Mouse (Mus musculus) small intestine, adult 2 months (tissue): ENCODE measurements around the gene Ube2l6.

ENCODE experiments used
- CTCF ChIP-seq: fragments of 200-500 bp; IDR thresholded peaks from 2 replicates; pipeline ENCODE4 v1.5.1; 2012; ENCODE audit warnings: low read depth, mild to moderate bottlenecking, control low read depth, inconsistent platforms, low read length, moderate library complexity, mixed read lengths; ENCODE audit not compliant: insufficient replicate concordance, insufficient read length; ENCODE audit errors: extremely low read depth
- POLR2A ChIP-seq: fragments of 200-500 bp; IDR thresholded peaks from 2 replicates; pipeline ENCODE4 v1.6.1; 2012; ENCODE audit warnings: low read depth, mild to moderate bottlenecking, control low read depth, inconsistent platforms, low read length, moderate library complexity

DNA sequence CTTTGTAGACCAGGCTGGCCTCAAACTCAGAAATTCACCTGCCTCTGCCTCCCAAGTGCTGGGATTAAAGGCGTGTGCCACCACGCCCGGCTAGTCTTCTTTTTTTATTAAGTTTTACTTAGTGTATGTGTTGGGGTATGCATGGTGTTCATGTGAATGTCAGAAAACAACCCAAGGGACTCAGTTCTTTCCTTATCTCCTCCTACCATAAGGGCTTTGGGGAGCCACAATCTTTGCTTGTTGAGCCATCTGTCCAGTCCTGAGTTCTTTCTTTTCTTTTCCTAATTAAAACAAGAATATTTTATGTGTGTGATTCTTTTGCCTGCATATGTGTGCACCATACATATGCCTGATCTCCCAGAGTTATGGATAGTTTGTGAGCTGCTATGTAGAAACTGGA lies 5.5 kb upstream of the Ube2l6 start:
- TF ChIP-seq POLR2A (no peak), CTCF (no peak)
